Mouse (Mus musculus) lung, adult 2 months (tissue): ENCODE results near the gene Cdh18.

Source experiments
- CTCF ChIP-seq: fragments of 200-500 bp; IDR thresholded peaks from 2 replicates; pipeline ENCODE4 v1.5.1; 2011; ENCODE audit warnings: mild to moderate bottlenecking, low read length, control low read depth; ENCODE audit not compliant: insufficient read depth
- POLR2A ChIP-seq: fragments of 200-500 bp; IDR thresholded peaks from 2 replicates; pipeline ENCODE4 v1.6.1; 2011; ENCODE audit warnings: low read depth, mild to moderate bottlenecking, control low read depth, low read length, borderline replicate concordance; ENCODE audit errors: extremely low read depth

DNA sequence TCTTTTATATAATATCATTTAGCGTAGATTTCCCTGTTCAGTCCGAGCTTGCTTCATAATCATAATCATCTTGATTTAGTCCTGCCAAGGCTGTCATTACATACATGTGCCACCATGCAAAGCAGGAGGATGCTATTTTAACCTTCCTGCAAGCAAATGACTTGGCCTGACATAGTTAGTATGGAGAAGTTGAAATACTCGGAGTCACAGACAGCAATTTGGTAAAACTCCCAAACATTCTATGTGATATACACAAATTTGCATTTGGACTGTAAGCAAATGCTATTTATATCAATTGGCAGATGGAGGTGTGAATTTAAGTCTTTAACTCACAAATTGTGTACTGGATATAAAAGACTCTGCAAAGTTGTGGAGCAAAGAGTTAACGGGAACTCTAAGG lies 616.0 kb downstream of the Cdh18 start:
- no peak for TF ChIP-seq POLR2A
- no peak for TF ChIP-seq CTCF
